14 mouse cellular contexts compared by ENCODE assay signal in genomic region chr4:106191843-106192242, GRCm38 (mm10).
DNase-seq lines count a peak whose midpoint lies in the region.
"Had no signal": no experiment of that assay in that cellular context is flagged by ENCODE, and none has a peak within 500 bp of the region (broad histone marks: within the 10 kb centered on the region; RNA-seq: fewer than 3 reads in every experiment).

No protein-coding gene starts in this region.

- DNase-seq in adrenal gland, postnatal 14 days: peak; percentile 43
- no peak for DNase-seq in adrenal gland, adult 18-20 months (ENCODE audit: low spot score in 2 of 2)
- peak; percentile 47 to 52 for DNase-seq in heart, adult 9 months (ENCODE audit: low spot score in 2 of 2)
- DNase-seq in heart, postnatal 4 days: no peak
- DNase-seq in 3134 (ENCODE audit: extremely low read depth, insufficient read length, low spot score): peak; percentile 22
- peak; percentile 56 for DNase-seq in adipocyte (ENCODE audit: low spot score)
- DNase-seq in thymus, adult 18-20 months: no peak
- no peak for DNase-seq in testis, postnatal 14 days (ENCODE audit: low spot score)
- DNase-seq: cerebellum, adult 11 months; cerebellum, postnatal 25 days; embryo, embryonic 11 days; heart, postnatal 36 days; right cerebral cortex, postnatal 25 days; thymus, postnatal 14 days had no signal

Comparison
In these comparisons a context has a peak if more than half of its experiments do, and no peak if none do; other contexts are left out.
1. DNase-seq: peak in adrenal gland, postnatal 14 days (single experiment), heart, adult 9 months (2 of 2), 3134 (single experiment) and adipocyte (single experiment); none in adrenal gland, adult 18-20 months (0 of 2), heart, postnatal 4 days (single experiment), thymus, adult 18-20 months (0 of 2) and testis, postnatal 14 days (single experiment).